Mouse (Mus musculus) heart, adult 2 months (tissue): Measurements from ENCODE around the gene Olfr509. TPM values are rescaled to one million over a fixed set of nuclear protein-coding genes. Genes with fewer than 3 reads are reported as not detected.
"Not testable (repeated sequence)": the region's sequence is repeated elsewhere in the genome, so short reads cannot be mapped to it uniquely, and the experiment has no call there.

Experiments
- DNase-seq, 2 experiments: peaks; one replicate each; pipeline ENCODE4 v3.0.0; 2021
- H3K27ac ChIP-seq: fragments of 200-600 bp; 2 replicates; pipeline ENCODE4 v1.8.1; 2022
- H3K27me3 ChIP-seq: fragments of 200-500 bp; 2 replicates; pipeline ENCODE4 v1.6.1; 2012; ENCODE audit warnings: mild to moderate bottlenecking, low read length, inconsistent platforms, mixed read lengths; ENCODE audit not compliant: control insufficient read depth, insufficient read depth
- H3K36me3 ChIP-seq: fragments of 200-500 bp; 2 replicates; pipeline ENCODE4 v1.6.1; 2012; ENCODE audit warnings: low read length, inconsistent platforms; ENCODE audit not compliant: control insufficient read depth, insufficient read depth
- H3K4me1 ChIP-seq: fragments of 200-500 bp; 2 replicates; pipeline ENCODE4 v1.6.1; 2011; ENCODE audit warnings: low read length; ENCODE audit not compliant: control insufficient read depth, insufficient read depth
- H3K4me3 ChIP-seq: fragments of 200-600 bp; 2 replicates; pipeline ENCODE4 v1.8.1; 2022
- H3K79me2 ChIP-seq: fragments of 200-500 bp; replicated peaks from 2 replicates; pipeline ENCODE4 v1.6.1; 2012; ENCODE audit warnings: mild to moderate bottlenecking, inconsistent platforms, low read length, moderate library complexity, mixed read lengths; ENCODE audit not compliant: control insufficient read depth, insufficient read depth
- H3K9ac ChIP-seq: fragments of 200-500 bp; 2 replicates; pipeline ENCODE4 v1.6.1; 2012; ENCODE audit warnings: low read depth, mild to moderate bottlenecking, control low read depth, inconsistent platforms, low read length, mixed read lengths
- CTCF ChIP-seq: fragments of 200-600 bp; IDR thresholded peaks from 2 replicates; pipeline ENCODE4 v1.8.1; 2022; ENCODE audit warnings: antibody characterized with exemption, mild to moderate bottlenecking, moderate library complexity
- EP300 ChIP-seq: fragments of 200-500 bp; IDR thresholded peaks from 2 replicates; pipeline ENCODE4 v1.6.1; 2011; ENCODE audit warnings: low read depth, low read length, control low read depth; ENCODE audit not compliant: insufficient read depth
- POLR2A ChIP-seq: fragments of 200-500 bp; IDR thresholded peaks from 2 replicates; pipeline ENCODE4 v1.6.1; 2011; ENCODE audit warnings: mild to moderate bottlenecking, low read depth, low read length, control low read depth; ENCODE audit not compliant: insufficient read depth
- WGBS: fragments of 180-500 bp; shearing (Covaris S2); methylation state at CpG from one replicate; pipeline ENCODE4 v1.1.7; 2018; 5-methylcytosine and 5-hydroxymethylcytosine counted together
- intact Hi-C: fragments of 180-260 bp; cut with DNase I; formaldehyde crosslinking; loops from one replicate; pipeline ENCODE4 v1.15.1; 2025
- polyA plus RNA-seq: library from polyadenylated mRNA; depleted of rRNA; stranded (reverse); fragments of >200 nt; gene quantifications from 2 replicates; pipeline ENCODE4 v1.2.3, GENCODE M21; 2012; rRNA removed
- total RNA-seq, 2 experiments: library from RNA; stranded (reverse); gene quantifications; 2 replicates each; pipeline ENCODE4 v1.2.3; 2021

Gene Olfr509
- total and polyA plus RNA-seq, 3 experiments = not detected

- no peaks in the 10 kb centered on the region for H3K36me3 ChIP-seq
- TF ChIP-seq EP300 (no peak), POLR2A (no peak), CTCF (no peak)
- intact Hi-C loops = no loop called here
- H3K27ac ChIP-seq = no peak within 1 kb of the TSS
- no peak for DNase-seq
- 61% methylated on average over 2 of the region's 2 CpGs for WGBS
- H3K4me3 ChIP-seq = no peak within 1 kb of the TSS
- no peaks in the 10 kb centered on the region for H3K27me3 ChIP-seq
- H3K4me1 ChIP-seq = no peaks in the 10 kb centered on the region
- H3K9ac ChIP-seq = no peak within 1 kb of the TSS
- no peaks in the 10 kb centered on the region for H3K79me2 ChIP-seq
Observed at GRCm38 (mm10) chr7:108621514-108621913, 30.2 kb downstream of the Olfr509 start, which contains the start of gene Olfr507. Olfr507 (plus strand) TSS chr7:108621814.

- H3K36me3 ChIP-seq, H3K4me3 ChIP-seq, H3K9ac ChIP-seq, H3K27ac ChIP-seq, H3K4me1 ChIP-seq, H3K79me2 ChIP-seq, DNase-seq, intact Hi-C loops, H3K27me3 ChIP-seq: not testable (repeated sequence)
- WGBS = 57% methylated on average over 3 of the region's 3 CpGs
Observed at GRCm38 (mm10) chr7:108616781-108617180, 34.9 kb downstream of the Olfr509 start.

- Histone ChIP-seq H3K4me1 (no peaks in the 10 kb centered on the region), H3K4me3 (no peak overlapping the region), H3K36me3 (no peaks in the 10 kb centered on the region), H3K27me3 (no peaks in the 10 kb centered on the region), H3K79me2 (no peaks in the 10 kb centered on the region), H3K9ac (no peak overlapping the region), H3K27ac (no peak overlapping the region)
- TF ChIP-seq CTCF (no peak), POLR2A (no peak), EP300 (no peak)
- 65% methylated on average over 2 of the region's 2 CpGs for WGBS
- intact Hi-C loops = no loop called here
- DNase-seq = no peak
Observed at GRCm38 (mm10) chr7:108614110-108614509, 37.6 kb downstream of the Olfr509 start.

GRCm38 (mm10) chr7:108610487-108610886, 41.2 kb downstream of the Olfr509 start, which contains the start of gene Olfr506:
Olfr506 (plus strand) TSS chr7:108610787.
- no peak within 1 kb of the TSS for H3K27ac ChIP-seq
- no peaks in the 10 kb centered on the region for H3K79me2 ChIP-seq
- H3K36me3 ChIP-seq = no peaks in the 10 kb centered on the region
- no peaks in the 10 kb centered on the region for H3K27me3 ChIP-seq
- H3K9ac ChIP-seq = no peak within 1 kb of the TSS
- TF ChIP-seq CTCF = no peak
- TF ChIP-seq POLR2A = no peak
- TF ChIP-seq EP300 = no peak
- H3K4me3 ChIP-seq = no peak within 1 kb of the TSS
- no peaks in the 10 kb centered on the region for H3K4me1 ChIP-seq
- DNase-seq = no peak
- intact Hi-C loops = no loop called here

GRCm38 (mm10) chr7:108601916-108602315, 49.8 kb downstream of the Olfr509 start:
- H3K36me3 ChIP-seq, H3K4me1 ChIP-seq, H3K79me2 ChIP-seq, H3K27me3 ChIP-seq, H3K9ac ChIP-seq, intact Hi-C loops, H3K27ac ChIP-seq, DNase-seq, H3K4me3 ChIP-seq: not testable (repeated sequence)
- WGBS = 57% methylated on average over 3 of the region's 3 CpGs

Other genes with a start within 250 kb of the Olfr509 start
- not detected for gene Olfr497, start 231.5 kb downstream of the Olfr509 start, total RNA-seq
- not detected in 2 replicates for gene Olfr497, start 231.5 kb downstream of the Olfr509 start, polyA plus RNA-seq
- not detected for gene Olfr498, start 186.6 kb downstream of the Olfr509 start, total RNA-seq
- not detected in 2 replicates for gene Olfr498, start 186.6 kb downstream of the Olfr509 start, polyA plus RNA-seq
- gene Olfr502, start 126.8 kb downstream of the Olfr509 start, total RNA-seq = not detected
- gene Olfr502, start 126.8 kb downstream of the Olfr509 start, polyA plus RNA-seq = not detected in 2 replicates
- gene Olfr503, start 107.4 kb downstream of the Olfr509 start, total RNA-seq = not detected
- not detected in 2 replicates for gene Olfr503, start 107.4 kb downstream of the Olfr509 start, polyA plus RNA-seq
- not detected for gene Olfr504, start 86.1 kb downstream of the Olfr509 start, total RNA-seq
- gene Olfr504, start 86.1 kb downstream of the Olfr509 start, polyA plus RNA-seq = not detected in 2 replicates
- not detected for gene Olfr506, start 41.1 kb downstream of the Olfr509 start, total RNA-seq
- not detected in 2 replicates for gene Olfr506, start 41.1 kb downstream of the Olfr509 start, polyA plus RNA-seq
- gene Olfr507, start 30.1 kb downstream of the Olfr509 start, total RNA-seq = not detected
- gene Olfr507, start 30.1 kb downstream of the Olfr509 start, polyA plus RNA-seq = not detected in 2 replicates
- gene Olfr508, start 21.9 kb downstream of the Olfr509 start, total RNA-seq = not detected
- gene Olfr508, start 21.9 kb downstream of the Olfr509 start, polyA plus RNA-seq = not detected in 2 replicates
- gene Olfr510, start 14.5 kb upstream of the Olfr509 start, total RNA-seq = not detected
- not detected in 2 replicates for gene Olfr510, start 14.5 kb upstream of the Olfr509 start, polyA plus RNA-seq
- not detected for gene Olfr512, start 61.4 kb upstream of the Olfr509 start, total RNA-seq
- gene Olfr512, start 61.4 kb upstream of the Olfr509 start, polyA plus RNA-seq = not detected in 2 replicates
- gene Olfr513, start 99.1 kb upstream of the Olfr509 start, total RNA-seq = not detected
- gene Olfr513, start 99.1 kb upstream of the Olfr509 start, polyA plus RNA-seq = not detected in 2 replicates
- gene Olfr514, start 174.1 kb upstream of the Olfr509 start, total RNA-seq = not detected
- gene Olfr514, start 174.1 kb upstream of the Olfr509 start, polyA plus RNA-seq = not detected in 2 replicates
- gene Olfr516, start 198.6 kb upstream of the Olfr509 start, total RNA-seq = not detected
- not detected in 2 replicates for gene Olfr516, start 198.6 kb upstream of the Olfr509 start, polyA plus RNA-seq
- gene Olfr517, start 220.5 kb upstream of the Olfr509 start, total RNA-seq = not detected
- not detected in 2 replicates for gene Olfr517, start 220.5 kb upstream of the Olfr509 start, polyA plus RNA-seq
- gene Olfr518, start 233.1 kb upstream of the Olfr509 start, total RNA-seq = not detected
- gene Olfr518, start 233.1 kb upstream of the Olfr509 start, polyA plus RNA-seq = not detected in 2 replicates
- not detected for gene Olfr519, start 242.5 kb upstream of the Olfr509 start, total RNA-seq
- gene Olfr519, start 242.5 kb upstream of the Olfr509 start, polyA plus RNA-seq = not detected in 2 replicates